Mouse (Mus musculus) embryo, embryonic 10.5 days (tissue): ENCODE results near the gene Ppp2r5b.

Source experiments
- DNase-seq: peaks from one replicate; pipeline ENCODE4 v3.0.0-alpha.2; 2015; ENCODE audit warnings: low spot score

The Ppp2r5b gene

GRCm38 (mm10) chr19:6268670-6269132 lies 33.0 kb upstream of the Ppp2r5b start:
- no peak for DNase-seq

GRCm38 (mm10) chr19:6268170-6268528 lies 32.5 kb upstream of the Ppp2r5b start:
- DNase-seq = peak; percentile 95

DNA sequence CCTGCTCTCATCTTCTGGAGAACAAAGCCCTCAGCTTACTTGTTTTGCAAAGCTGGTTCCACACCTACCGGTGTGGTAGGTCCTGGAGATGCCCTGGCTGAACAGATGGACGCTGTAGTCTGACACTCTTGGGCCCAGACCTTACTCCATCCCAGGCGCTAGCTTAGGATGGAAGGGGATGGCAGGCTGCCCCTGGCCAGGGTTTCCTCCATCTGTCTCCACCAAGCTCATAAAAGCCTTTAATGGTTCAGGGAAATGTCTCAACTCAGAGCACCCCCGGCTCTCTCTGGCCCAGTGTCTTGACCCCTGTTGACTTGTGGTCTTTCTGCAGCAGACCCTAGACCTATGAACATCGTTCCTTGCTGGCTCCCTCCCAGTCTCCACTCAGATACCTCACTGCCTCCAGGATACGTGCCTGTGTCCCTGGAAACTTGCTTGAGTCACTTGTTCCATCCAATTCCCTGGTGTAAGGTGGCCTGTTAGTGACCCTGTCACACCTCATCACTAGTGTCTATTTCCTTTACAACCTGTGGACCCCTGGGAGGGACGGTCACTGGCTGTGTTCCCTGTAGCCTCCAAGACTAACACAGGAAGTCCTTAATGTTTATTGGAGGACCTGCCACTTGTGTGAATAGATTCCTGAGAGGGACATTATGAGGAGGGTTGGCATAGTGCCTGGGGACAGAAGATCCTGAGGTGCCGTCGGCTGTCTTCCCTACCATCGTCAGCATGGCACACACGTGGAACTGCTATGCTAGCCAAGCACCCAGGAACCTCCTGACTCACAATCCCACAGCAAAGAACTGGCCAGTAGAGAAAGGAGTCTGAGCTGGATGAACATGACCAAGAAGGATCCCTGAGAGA lies 31.9 kb upstream of the Ppp2r5b start:
- no peak for DNase-seq

GRCm38 (mm10) chr19:6265727-6266182 lies 30.1 kb upstream of the Ppp2r5b start:
- no peak for DNase-seq

DNA sequence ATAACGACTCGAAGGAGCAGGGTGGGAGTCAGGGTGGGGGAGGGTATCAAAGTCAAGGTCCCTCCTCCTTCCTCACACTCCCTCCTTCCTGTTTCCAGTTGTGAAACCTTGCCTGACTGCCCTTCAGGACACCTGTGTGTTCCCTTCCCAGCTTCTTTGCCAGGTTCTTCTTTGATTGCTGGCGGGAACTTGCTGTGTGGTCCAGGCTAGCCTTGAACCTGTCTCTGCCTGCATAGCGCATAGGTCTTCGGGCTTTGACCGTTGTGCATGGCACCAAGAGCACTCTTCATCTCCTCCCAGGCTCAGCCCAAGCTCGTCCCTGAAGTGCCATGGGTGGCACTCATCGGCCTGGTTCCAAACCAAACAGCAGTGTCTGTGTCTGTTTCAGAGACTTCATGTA lies 29.3 kb upstream of the Ppp2r5b start:
- no peak for DNase-seq

DNA sequence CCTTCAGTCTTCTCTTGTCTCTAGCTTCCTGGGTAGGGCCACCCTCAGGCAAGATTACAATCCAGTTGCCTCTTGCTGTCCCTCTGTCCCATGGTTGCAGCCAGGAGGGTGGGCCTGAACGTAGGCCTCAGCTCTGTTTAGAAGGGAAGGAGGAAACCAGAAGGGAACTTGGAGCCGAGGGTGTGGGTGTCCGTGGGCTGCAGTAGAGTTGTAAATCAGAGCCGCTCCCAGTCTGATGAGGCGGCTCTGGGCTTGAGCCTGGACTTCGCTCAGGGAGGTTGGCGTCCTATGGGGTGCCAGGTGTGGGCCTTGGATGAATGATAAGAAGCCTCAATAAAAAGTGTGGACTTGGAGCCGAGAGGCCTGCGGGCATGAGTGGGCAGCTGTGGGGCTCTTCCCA lies 28.5 kb upstream of the Ppp2r5b start:
- DNase-seq = no peak

- no peak for DNase-seq
Measured at GRCm38 (mm10) chr19:6262839-6263433, 27.3 kb upstream of the Ppp2r5b start.

DNA sequence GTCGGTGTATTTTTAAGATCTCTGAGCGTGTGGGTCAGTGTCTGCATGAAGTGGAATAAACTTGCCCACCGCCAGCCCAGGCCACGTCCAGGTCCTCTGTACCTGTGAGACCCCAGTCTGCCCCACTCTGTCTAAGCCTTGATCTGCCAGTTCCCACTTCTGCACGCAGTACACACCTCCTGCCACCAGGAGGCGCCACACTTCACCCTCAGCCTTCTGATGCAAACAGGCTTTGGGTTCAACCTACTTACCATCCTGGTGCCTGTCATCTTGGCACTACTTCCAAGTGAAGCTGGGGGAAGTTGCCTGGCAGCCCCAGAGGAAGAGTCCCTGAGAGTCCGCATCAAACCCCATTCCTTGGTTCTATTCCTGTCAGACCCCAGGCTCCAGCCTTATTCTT lies 26.6 kb upstream of the Ppp2r5b start:
- DNase-seq = peak; percentile 72

DNA sequence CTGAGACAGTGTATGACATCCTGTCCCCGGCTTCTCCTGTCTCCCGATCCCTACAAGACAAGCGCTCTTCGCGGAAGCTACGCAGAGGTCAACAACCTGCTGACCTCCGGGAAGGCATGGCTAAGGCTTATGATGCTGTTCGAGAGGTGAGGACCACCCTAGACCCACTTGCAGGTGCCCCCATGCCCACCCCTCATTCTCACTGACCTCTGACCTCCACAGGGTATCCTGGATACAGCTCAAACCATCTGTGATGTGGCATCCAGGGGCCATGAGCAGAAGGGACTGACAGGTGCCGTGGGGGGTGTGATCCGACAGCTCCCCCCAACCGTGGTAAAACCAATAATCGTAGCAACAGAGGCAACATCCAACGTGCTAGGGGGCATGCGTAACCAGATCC lies 25.7 kb upstream of the Ppp2r5b start:
- no peak for DNase-seq

GRCm38 (mm10) chr19:6260946-6261345 lies 25.3 kb upstream of the Ppp2r5b start:
- DNase-seq = no peak

GRCm38 (mm10) chr19:6260428-6260827 lies 24.8 kb upstream of the Ppp2r5b start:
- DNase-seq = peak; percentile 46

DNA sequence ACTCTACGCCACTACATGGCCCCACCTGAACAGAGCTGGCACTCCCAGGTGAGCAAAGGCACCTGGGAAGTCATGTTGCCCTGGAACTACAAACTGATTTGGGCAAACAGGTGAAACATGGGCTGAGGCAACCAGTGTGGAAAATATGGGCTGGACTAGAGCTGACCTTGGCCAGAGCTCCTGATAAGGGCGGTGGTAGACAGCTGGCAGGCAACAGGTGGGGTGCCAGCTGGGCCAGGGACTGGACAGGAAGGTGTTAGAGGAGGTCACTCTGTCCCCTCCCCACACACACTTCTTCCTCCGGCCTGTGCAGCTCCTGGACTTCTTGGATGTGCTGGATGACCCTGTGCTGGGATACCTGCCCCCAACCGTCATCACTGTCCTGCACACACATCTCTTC lies 17.3 kb upstream of the Ppp2r5b start:
- DNase-seq = no peak

DNA sequence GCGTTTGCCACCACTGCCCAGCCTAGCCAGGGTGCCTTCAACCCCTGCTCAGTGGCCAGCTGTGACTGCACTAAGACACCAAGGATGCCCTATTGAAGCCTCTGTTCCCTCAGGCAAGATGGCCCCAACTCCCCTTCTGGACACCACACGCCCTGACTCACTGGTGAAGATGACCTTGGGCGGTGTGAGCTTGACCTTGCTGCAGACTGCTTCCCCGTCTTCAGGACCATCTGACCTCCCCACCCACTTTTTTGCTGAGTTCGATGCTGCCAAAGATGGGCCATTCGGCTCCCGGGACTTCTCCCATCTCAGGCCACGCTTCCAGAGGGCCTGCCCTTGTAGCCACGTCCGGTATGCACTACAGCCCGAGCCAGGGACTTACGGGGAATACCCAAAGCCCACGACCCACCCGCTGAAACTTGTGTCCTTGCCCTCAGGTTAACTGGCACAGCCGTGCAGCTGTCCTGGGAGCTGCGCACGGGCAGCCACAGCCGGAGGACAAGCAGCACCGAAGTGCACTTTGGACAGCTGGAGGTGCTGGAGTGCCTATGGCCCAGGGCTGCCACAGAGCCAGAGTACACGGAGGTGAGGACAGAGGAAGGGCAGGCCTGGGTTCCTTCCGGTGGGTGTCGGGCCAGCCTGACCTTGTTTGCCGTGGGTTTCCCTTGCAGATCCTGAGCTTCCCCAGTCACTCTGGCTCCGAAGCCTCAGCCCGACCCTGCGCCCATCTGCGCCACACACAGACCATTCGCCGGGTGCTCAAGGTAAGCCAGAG lies 12.0 kb upstream of the Ppp2r5b start:
- DNase-seq = no peak

- no peak for DNase-seq
Measured at GRCm38 (mm10) chr19:6245806-6246205, 10.1 kb upstream of the Ppp2r5b start.

- no peak for DNase-seq
Measured at GRCm38 (mm10) chr19:6243226-6243625, 7.6 kb upstream of the Ppp2r5b start.

DNA sequence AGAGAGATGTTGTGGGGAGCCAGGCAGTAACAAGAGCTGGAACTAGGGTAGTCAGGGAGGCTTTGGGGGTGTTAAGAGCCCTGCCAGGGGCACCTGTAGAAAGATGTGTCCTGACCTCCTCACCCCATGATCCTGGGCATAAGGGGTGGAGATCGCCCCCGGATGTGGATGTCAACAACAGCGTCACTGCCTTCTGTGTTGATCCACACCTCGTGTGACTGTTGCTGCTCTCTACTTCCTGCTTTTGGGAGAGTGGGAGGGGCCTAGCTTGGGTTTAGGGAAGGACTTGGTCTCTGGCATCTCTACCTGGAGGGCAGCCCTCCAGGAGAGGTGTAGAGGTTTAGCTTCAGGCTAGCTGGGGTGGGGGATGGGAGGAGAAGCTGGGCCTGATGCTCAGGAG lies 6.6 kb upstream of the Ppp2r5b start:
- DNase-seq = peak; percentile 42

GRCm38 (mm10) chr19:6241274-6242107 lies 5.8 kb upstream of the Ppp2r5b start, which contains the start of gene Atg2a:
Gene Atg2a, plus strand, starts transcription at chr19:6241668.
- DNase-seq = peak; percentile 99

GRCm38 (mm10) chr19:6240725-6241124 lies 5.1 kb upstream of the Ppp2r5b start:
- no peak for DNase-seq

DNA sequence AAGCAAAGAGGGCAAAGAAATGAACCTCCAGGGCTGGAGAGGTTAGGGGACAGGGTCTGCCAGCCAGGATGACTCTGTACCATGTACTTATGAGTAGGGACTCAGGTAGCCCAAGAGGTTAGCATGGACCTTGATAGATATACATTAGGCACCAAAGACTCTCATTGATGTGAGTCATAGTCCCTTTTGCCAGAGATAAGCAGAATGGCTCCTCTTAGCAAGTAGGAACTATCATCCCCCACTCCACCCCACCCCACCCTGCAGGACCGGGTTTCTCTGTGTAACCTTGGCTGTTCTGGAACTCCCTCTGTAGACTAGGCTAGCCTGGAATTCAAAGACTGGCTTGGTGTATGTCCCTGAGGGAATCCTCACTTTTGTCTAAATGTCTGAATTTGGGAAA lies 4.5 kb upstream of the Ppp2r5b start:
- no peak for DNase-seq

GRCm38 (mm10) chr19:6238740-6239139 lies 3.1 kb upstream of the Ppp2r5b start:
- DNase-seq = no peak

- DNase-seq = no peak
Measured at GRCm38 (mm10) chr19:6236842-6237241, 1.2 kb upstream of the Ppp2r5b start.

DNA sequence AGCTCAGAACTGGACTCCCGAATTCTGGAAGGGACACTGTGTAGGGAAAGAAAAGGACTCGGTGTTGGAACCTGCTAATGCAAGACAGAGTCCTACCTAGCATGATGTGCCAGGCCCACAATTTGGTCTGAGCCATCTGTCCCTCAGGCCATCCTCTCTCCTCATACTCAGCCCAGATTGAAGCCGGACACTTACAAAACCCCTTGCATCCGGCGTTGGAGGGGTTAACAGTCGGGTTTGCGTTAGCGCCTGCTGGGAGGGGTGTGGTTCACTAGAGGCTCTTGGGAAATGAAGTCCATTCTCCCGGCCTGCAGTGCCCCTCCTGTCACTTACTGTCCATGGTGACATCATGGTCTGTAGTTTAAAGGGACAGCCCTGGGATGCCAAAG lies 375 bp upstream of the Ppp2r5b start:
- peak; percentile 97 for DNase-seq
